ENCODE assay signal across 19 mouse cellular contexts in genomic region chr9:21682827-21683226, GRCm38 (mm10). TPM values are rescaled to one million over a fixed set of nuclear protein-coding genes. Genes with fewer than 3 reads are reported as not detected.
DNase-seq lines count a peak whose midpoint lies in the region; ATAC-seq and TF ChIP-seq lines count a peak whose summit lies in the region.
"Had no signal": no experiment of that assay in that cellular context is flagged by ENCODE, and none has a peak within 500 bp of the region (broad histone marks: within the 10 kb centered on the region; RNA-seq: fewer than 3 reads in every experiment).

No protein-coding gene starts in this region.

- ATAC-seq in forebrain, postnatal 0 days, result no peak
- no peak for ATAC-seq in forebrain, embryonic 15.5 days (replicated peaks)
- ATAC-seq: forebrain, embryonic 13.5 days; Patski had no signal

- H3K4me1 ChIP-seq in forebrain, postnatal 0 days (ENCODE audit: insufficient read depth), result no peaks in the 10 kb centered on the region
- H3K4me1 ChIP-seq in forebrain, embryonic 15.5 days, result no peaks in the 10 kb centered on the region
- peaks cover 2% of the 10 kb centered on the region; the same call in 1 of the 2 replicates for H3K4me1 ChIP-seq in liver, adult 2 months (ENCODE audit: control insufficient read depth, insufficient read depth, low read length)
- H3K4me1 ChIP-seq in E14TG2a.4 (replicated peaks; ENCODE audit: low read depth, low read length), result peaks cover 4% of the 10 kb centered on the region
- H3K4me1 ChIP-seq in embryonic fibroblast, embryonic 13.5 days (ENCODE audit: control insufficient read depth, insufficient read depth, low read length), result peaks cover 4% of the 10 kb centered on the region
- H3K4me1 ChIP-seq: embryonic facial prominence, embryonic 15.5 days; forebrain, embryonic 13.5 days; hindbrain, embryonic 12.5 days; midbrain, embryonic 12.5 days had no signal

- no peak overlapping the region for H3K4me2 ChIP-seq in forebrain, postnatal 0 days (ENCODE audit: low read depth)
- no peak overlapping the region for H3K4me2 ChIP-seq in forebrain, embryonic 15.5 days (replicated peaks)
- H3K4me2 ChIP-seq: embryonic facial prominence, embryonic 15.5 days; forebrain, embryonic 13.5 days; heart, embryonic 13.5 days; hindbrain, embryonic 12.5 days; midbrain, embryonic 12.5 days had no signal

- TF ChIP-seq POLR2A in liver, adult 2 months (IDR thresholded peaks at IDR 0.05; ENCODE audit: extremely low read depth, insufficient read depth, low read length), result no peak
- no peak for TF ChIP-seq POLR2A in embryonic fibroblast, embryonic 13.5 days (IDR thresholded peaks at IDR 0.05; ENCODE audit: low read depth, low read length)

- H3K4me3 ChIP-seq in forebrain, postnatal 0 days (ENCODE audit: low read depth, low read length), result no peak overlapping the region
- no peak overlapping the region for H3K4me3 ChIP-seq in forebrain, embryonic 15.5 days
- H3K4me3 ChIP-seq in liver, adult 2 months (ENCODE audit: insufficient read depth, low read depth, low read length), result no peak overlapping the region
- no peak overlapping the region for H3K4me3 ChIP-seq in E14TG2a.4 (replicated peaks; ENCODE audit: low read length)
- no peak overlapping the region for H3K4me3 ChIP-seq in embryonic fibroblast, embryonic 13.5 days (ENCODE audit: insufficient read depth, low read length)
- H3K4me3 ChIP-seq: embryonic facial prominence, embryonic 15.5 days; forebrain, embryonic 13.5 days; heart, embryonic 13.5 days; hindbrain, embryonic 12.5 days; midbrain, embryonic 12.5 days had no signal

- H3K27me3 ChIP-seq in forebrain, postnatal 0 days (ENCODE audit: insufficient read depth, low read length), result no peaks in the 10 kb centered on the region
- H3K27me3 ChIP-seq in forebrain, embryonic 15.5 days, result no peaks in the 10 kb centered on the region
- H3K27me3 ChIP-seq in liver, adult 2 months (ENCODE audit: control insufficient read depth, insufficient read depth, low read length), result no peaks in the 10 kb centered on the region
- H3K27me3 ChIP-seq in E14TG2a.4 (ENCODE audit: insufficient read depth, low read length), result no peaks in the 10 kb centered on the region
- H3K27me3 ChIP-seq: embryonic facial prominence, embryonic 15.5 days; forebrain, embryonic 13.5 days; heart, embryonic 13.5 days; hindbrain, embryonic 12.5 days; midbrain, embryonic 12.5 days; Patski had no signal

- peaks cover 83% of the 10 kb centered on the region for H3K36me3 ChIP-seq in forebrain, postnatal 0 days (ENCODE audit: insufficient read depth)
- H3K36me3 ChIP-seq in forebrain, embryonic 15.5 days, result peaks cover 93% of the 10 kb centered on the region
- peaks cover 36% of the 10 kb centered on the region for H3K36me3 ChIP-seq in liver, adult 2 months (ENCODE audit: control insufficient read depth, insufficient read depth, low read length)
- peaks cover 95% of the 10 kb centered on the region for H3K36me3 ChIP-seq in E14TG2a.4 (ENCODE audit: insufficient read depth, low read length)

- no peaks in the 10 kb centered on the region for H3K9me3 ChIP-seq in forebrain, postnatal 0 days (ENCODE audit: low read length)
- no peaks in the 10 kb centered on the region for H3K9me3 ChIP-seq in forebrain, embryonic 15.5 days
- no peaks in the 10 kb centered on the region for H3K9me3 ChIP-seq in E14TG2a.4 (ENCODE audit: low read length)
- H3K9me3 ChIP-seq: embryonic facial prominence, embryonic 15.5 days; forebrain, embryonic 13.5 days; heart, embryonic 13.5 days; hindbrain, embryonic 12.5 days; midbrain, embryonic 12.5 days had no signal

- no peak overlapping the region for H3K27ac ChIP-seq in forebrain, postnatal 0 days (ENCODE audit: low read depth, low read length)
- H3K27ac ChIP-seq in forebrain, embryonic 15.5 days (replicated peaks), result no peak overlapping the region
- no peak overlapping the region for H3K27ac ChIP-seq in liver, adult 2 months (replicated peaks; ENCODE audit: insufficient read depth, low read depth, low read length)
- no peak overlapping the region for H3K27ac ChIP-seq in embryonic fibroblast, embryonic 13.5 days (ENCODE audit: insufficient read depth, low read length)
- H3K27ac ChIP-seq: embryonic facial prominence, embryonic 15.5 days; forebrain, embryonic 13.5 days; heart, embryonic 13.5 days; hindbrain, embryonic 12.5 days; midbrain, embryonic 12.5 days had no signal

- DNase-seq in forebrain, postnatal 0 days, result no peak
- DNase-seq in liver, adult 2 months (ENCODE audit: extremely low read depth, low read depth, low spot score), result no peak
- DNase-seq in liver, result no peak
- DNase-seq in right cerebral cortex, postnatal 36 days (ENCODE audit: low spot score in 2 of 2), result no peak
- DNase-seq in thymus, postnatal 0 days (ENCODE audit: low spot score), result no peak
- DNase-seq: gastrocnemius, postnatal 14 days; kidney, adult 8-10 months; lung, postnatal 36 days; spleen, adult 18-20 months; thymus, postnatal 36 days had no signal

- WGBS in forebrain, postnatal 0 days, result 87% methylated on average over 4 of the region's 4 CpGs
- WGBS in forebrain, embryonic 15.5 days, result 86% methylated on average over 4 of the region's 4 CpGs
- 91% methylated on average over 4 of the region's 4 CpGs for WGBS in liver, adult 2 months

- no peaks in the 10 kb centered on the region for H3K79me2 ChIP-seq in liver, adult 2 months (ENCODE audit: control insufficient read depth, insufficient read depth, low read length)

- no peak overlapping the region for H3K9ac ChIP-seq in forebrain, postnatal 0 days
- no peak overlapping the region for H3K9ac ChIP-seq in forebrain, embryonic 15.5 days (replicated peaks)
- H3K9ac ChIP-seq in liver, adult 2 months (ENCODE audit: low read depth, low read length), result no peak overlapping the region
- H3K9ac ChIP-seq: embryonic facial prominence, embryonic 15.5 days; forebrain, embryonic 13.5 days; heart, embryonic 13.5 days; hindbrain, embryonic 12.5 days; midbrain, embryonic 12.5 days had no signal

- TF ChIP-seq CTCF in forebrain, postnatal 0 days (IDR thresholded peaks at IDR 0.05; ENCODE audit: low read depth), result peak; percentile 48
- peak; percentile 47; the same call in 1 of the 2 replicates for TF ChIP-seq CTCF in liver, adult 2 months (IDR thresholded peaks at IDR 0.05; ENCODE audit: low read depth, low read length)
- TF ChIP-seq CTCF in E14TG2a.4 (conservative IDR thresholded peaks at IDR 0.05; ENCODE audit: low read length), result peak; percentile 44
- TF ChIP-seq CTCF in embryonic fibroblast, embryonic 13.5 days (IDR thresholded peaks at IDR 0.05; ENCODE audit: borderline replicate concordance, insufficient read depth, low read length), result 0 out of 2 replicates have a peak, but pooled peaks have one; percentile 17

RNA-seq across cellular contexts. Expression of gene Ldlr, which starts 40.5 kb away (rescaled TPM):
- 19.1 and 26.8 TPM in 2 replicates for total RNA-seq in forebrain, postnatal 0 days (2014; rRNA removed)
- polyA plus RNA-seq in forebrain, postnatal 0 days (2015; fragmentation: Nextera tagmentation; extraction: Ambion mirVana), result 6.5 and 11.1 TPM in 2 replicates
- 15.9 and 17.3 TPM in 2 replicates for polyA plus RNA-seq in forebrain, embryonic 15.5 days (2015; fragmentation: Nextera tagmentation; extraction: Ambion mirVana)
- 61.4 and 82.8 TPM in 2 replicates for total RNA-seq in liver, adult 2 months (2014; rRNA removed)
- 105 and 116 TPM in 2 replicates for polyA plus RNA-seq in liver, adult 2 months (2012; rRNA removed)
- 54.6 and 74.3 TPM in 2 replicates for polyA plus RNA-seq in embryonic fibroblast, embryonic 13.5 days (2011; ENCODE audit: insufficient read length, low read depth, missing spikeins)
- polyA plus RNA-seq in thymus, postnatal 0 days (2015; fragmentation: Nextera tagmentation; extraction: Ambion mirVana), result 16.9 and 21.8 TPM in 2 replicates
